Mouse (Mus musculus) ES-E14 (cell line): ENCODE results near the gene Borcs6.

Source experiments
- CHD2 ChIP-seq: IDR thresholded peaks from 2 replicates; pipeline ENCODE4 v1.6.1; 2014; ENCODE audit warnings: mild to moderate bottlenecking, low read depth, low read length, inconsistent platforms
- MAFK ChIP-seq: IDR thresholded peaks from 2 replicates; pipeline ENCODE4 v1.6.1; 2014; ENCODE audit warnings: mild to moderate bottlenecking, low read depth, low read length, inconsistent platforms; ENCODE audit not compliant: insufficient read depth
- ZC3H11A ChIP-seq: IDR thresholded peaks from 2 replicates; pipeline ENCODE4 v1.6.1; 2012; ENCODE audit warnings: low read depth, mild to moderate bottlenecking, inconsistent platforms, low read length, borderline replicate concordance
- ZNF384 ChIP-seq: IDR thresholded peaks from 2 replicates; pipeline ENCODE4 v1.6.1; 2012; ENCODE audit warnings: low read depth, low read length, inconsistent platforms

DNA sequence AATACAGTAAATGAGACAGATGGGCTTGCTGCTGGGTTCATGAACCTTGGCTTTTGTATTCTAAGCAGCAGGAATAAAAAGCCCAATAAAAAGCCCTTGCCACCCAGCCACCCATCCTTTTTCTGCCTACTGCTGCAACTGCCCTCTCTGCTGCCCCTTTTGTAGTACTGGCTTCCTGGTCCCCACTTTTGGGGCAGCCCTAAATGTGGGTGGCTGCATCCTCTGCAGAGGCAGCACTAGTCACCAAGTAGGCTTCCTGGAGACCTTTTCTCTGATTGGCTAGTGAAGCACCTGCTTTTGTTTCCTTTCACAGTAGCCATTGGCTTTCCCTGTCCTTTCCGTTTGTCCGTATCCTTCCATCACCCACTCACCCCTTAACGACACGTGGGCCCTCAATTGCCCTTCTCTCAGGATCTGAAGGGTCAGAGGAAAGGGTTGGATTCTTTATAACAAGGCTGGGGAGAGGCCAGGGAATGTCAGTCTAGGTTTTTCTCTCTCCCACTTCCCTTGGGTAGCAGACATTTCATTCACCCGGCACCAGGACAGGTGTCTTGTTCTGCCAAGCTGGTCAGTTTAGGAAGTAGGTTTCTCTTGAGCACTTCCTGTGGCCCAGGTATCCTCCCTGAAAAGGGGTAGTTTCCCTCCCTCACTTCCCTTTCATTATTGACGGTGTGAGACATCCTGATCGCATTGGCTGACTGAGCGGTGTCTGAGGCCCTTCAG lies 38.7 kb downstream of the Borcs6 start:
- TF ChIP-seq ZNF384 (no peak), ZC3H11A (no peak), CHD2 (no peak), MAFK (no peak)
